Mouse (Mus musculus): ENCODE data around the gene Cacna1g.

Gene Cacna1g

DNA sequence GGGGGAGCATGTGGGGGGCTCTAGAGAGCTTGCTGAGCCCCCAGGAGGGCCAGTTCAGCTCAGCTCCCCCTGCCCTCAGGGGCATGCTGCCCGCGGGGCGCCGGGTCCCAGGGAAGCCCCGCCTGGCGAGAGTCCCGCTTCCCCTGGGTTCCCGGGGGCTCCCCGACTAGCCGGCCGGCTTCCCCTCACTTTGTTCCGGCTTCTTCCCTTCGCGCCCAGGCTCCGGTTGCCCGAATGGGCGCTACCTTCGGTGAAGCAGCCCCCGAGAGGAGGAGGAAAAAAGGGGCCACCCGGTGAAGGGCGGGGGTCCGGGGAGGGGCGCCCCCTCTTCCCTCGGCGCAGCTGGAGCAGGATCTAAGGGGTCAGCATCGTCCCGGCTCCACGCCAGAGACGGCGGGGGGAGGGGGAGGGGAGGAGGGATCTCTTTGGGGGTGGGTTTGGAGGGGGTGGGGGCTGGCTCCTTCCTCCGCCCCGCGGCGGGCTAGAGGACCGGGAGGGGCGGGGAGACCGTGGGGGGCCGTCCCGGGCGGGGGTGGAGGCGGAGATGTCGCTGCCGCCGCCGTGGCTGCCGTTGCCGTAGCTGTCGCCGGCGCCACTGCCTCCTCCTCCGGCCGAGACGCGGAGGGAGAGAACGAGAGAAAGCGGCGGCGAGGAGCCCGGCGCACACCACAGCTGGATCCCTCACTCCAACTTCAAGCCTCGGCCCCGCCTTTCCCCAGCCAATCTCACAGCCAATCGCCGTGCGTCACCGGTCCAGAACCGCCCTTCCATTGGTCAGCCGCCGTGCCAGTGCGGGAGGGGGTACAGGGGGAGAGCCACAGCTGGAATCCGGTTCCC lies at the start of gene Cacna1g:
Cacna1g (minus strand) TSS at position 492 of the 837 bp plus-strand sequence.
- CTCF ChIA-PET = no interaction called here

DNA sequence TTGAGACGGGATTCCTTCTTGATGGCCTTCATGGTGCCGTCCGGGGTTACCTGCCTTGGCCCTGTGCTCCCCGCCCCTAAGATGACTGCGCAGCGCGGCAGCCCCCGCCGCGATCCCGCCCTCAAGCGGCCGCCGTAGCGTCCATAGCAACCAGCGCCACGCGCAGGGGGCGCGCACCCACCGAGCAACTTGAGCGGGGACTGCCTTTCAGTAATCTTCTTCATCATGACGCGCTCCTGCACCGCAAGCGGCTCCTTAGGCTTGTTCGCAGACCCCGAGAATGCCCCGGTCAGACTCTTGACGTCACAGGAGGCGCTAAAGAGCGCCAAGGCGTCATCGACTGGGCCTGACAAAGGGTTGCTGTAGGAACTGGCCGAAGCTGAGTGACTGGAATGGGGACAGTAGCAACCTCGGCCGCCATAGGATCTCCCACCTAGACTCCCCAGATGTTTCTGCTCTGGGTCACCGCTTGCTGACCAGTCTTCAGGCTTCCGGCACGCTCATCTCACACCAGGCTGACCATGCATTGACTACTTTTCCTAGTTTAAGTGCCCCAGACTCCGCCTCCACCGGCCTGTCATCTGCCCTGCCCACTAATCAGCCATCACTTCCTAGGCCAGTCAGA lies 47.3 kb upstream of the Cacna1g start, which contains the start of gene Mycbpap:
Mycbpap (minus strand) TSS at position 524 of the 625 bp plus-strand sequence.
- CTCF ChIA-PET = no interaction called here

DNA sequence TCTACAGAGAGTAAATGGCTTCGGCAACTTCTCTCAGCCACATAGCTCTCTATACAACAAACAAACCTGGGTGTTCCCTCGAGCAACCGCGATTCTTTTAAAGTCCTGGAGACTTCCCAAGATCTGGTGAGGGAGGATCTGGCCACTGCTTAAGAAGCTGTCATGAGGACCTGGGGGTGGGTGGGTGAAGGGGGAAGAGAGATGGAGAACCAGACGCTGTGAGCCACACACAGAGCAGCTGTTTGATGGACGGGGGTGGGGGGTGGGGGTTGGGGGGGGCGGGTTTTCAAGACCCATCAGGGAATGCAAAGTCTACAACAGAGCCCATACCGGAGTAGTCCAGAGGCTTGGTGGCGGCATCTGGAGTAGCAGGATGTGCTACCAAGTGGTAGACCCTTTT lies 39.5 kb upstream of the Cacna1g start:
- CTCF ChIA-PET = no interaction called here

DNA sequence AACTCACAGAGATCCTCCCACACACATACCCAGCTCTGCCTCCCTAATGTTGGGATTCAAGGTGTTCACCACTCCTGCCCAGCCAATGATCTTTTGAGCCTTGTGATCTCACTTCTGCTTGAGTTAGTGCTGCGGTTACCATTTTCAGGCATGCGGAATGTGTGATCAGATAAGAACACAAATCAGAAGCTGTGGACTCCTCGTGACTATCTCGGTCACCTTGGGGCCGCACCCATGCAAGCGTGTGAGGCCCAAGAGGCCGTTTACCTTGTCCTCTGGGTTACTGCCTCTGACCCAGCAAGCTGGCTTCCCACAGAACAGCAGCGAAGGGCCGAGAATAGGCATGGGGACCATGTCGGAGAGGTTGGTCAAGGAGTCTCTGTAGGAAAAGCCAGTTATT lies 35.0 kb upstream of the Cacna1g start:
- CTCF ChIA-PET = no interaction called here

DNA sequence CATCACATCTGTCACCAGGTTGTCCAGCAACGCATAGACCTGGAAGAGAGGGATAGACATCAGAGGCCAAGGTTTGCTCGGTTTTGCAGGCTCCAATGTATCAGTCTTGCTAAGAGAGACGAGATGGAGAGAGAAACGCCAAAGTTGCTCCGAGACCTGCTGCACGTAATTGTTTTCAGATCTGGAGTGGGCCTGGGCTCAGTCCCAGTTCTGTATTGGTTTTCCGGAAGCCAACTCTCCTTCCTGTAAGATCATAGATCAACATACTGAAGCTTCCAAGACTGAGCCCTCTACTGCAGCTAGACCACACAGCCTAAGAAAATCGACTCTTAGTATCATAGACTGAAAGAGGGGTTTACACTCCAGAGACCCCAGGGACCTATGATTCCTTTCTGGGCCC lies 27.5 kb upstream of the Cacna1g start:
- CTCF ChIA-PET = no interaction called here

DNA sequence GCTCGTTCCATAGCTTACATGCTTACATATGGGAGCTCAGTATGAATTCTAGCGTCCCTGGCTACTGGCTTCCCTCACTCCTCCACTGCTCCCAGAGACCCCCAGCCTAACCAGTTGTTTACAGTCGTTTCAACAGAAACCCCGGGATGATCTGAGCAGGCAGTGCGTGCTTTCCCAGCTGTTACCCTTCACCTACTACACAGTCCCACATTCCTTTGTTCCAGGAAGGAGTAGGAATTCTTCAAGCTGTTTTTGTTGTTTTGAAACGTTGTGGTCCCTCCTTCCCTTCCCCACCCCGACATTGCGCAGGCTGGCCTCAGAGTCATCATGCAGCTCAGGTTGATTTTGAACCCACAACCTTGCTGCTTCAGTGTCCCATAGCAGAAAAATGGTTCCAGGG lies 26.4 kb upstream of the Cacna1g start:
- CTCF ChIA-PET = no interaction called here

DNA sequence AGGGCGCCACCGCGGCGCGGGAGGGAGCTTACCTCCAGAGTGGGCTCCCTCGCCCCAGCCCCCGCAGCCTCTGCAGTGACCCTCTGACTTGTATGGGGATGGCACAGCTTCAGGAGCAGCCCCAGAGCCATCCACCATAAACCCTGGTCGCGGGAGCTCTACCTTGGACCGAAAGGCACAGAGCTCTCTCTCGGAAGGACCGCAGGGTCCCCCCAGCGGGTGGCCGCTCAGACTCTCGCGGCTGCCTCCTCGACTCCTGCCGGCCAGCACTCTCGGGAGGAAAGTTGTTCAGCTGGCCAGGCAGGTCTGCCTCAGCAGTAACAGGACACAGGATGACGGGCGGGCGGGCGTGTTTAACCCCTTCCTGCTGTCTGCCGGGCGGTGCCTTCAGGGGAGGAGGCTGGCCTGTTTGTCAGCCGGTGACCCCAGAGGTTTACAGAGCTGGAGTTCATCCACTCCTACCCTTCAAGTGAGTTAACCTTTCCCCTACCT lies 25.7 kb upstream of the Cacna1g start, which contains the start of gene Epn3:
Epn3 (minus strand) TSS at position 314 of the 492 bp plus-strand sequence.
- CTCF ChIA-PET = no interaction called here

DNA sequence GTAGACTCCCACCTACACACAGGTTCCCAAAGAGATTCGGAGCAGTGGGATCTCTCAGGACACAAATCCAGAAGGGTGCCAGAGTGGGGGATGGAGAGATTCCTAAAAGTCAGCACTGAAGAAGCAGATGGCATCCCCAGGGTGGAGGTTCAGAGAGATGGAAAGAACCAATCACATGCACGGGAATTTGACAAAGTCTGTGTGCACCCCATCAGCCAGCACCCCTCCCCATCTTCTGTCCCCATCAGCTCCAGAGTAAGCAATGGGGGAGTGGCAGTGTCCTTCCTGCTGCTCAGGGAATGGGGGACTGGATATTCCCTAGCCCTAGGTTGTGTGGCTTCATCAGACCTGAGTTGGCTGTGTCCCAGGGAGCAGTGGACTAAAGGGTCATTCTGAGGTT lies 25.0 kb upstream of the Cacna1g start:
- CTCF ChIA-PET = no interaction called here

DNA sequence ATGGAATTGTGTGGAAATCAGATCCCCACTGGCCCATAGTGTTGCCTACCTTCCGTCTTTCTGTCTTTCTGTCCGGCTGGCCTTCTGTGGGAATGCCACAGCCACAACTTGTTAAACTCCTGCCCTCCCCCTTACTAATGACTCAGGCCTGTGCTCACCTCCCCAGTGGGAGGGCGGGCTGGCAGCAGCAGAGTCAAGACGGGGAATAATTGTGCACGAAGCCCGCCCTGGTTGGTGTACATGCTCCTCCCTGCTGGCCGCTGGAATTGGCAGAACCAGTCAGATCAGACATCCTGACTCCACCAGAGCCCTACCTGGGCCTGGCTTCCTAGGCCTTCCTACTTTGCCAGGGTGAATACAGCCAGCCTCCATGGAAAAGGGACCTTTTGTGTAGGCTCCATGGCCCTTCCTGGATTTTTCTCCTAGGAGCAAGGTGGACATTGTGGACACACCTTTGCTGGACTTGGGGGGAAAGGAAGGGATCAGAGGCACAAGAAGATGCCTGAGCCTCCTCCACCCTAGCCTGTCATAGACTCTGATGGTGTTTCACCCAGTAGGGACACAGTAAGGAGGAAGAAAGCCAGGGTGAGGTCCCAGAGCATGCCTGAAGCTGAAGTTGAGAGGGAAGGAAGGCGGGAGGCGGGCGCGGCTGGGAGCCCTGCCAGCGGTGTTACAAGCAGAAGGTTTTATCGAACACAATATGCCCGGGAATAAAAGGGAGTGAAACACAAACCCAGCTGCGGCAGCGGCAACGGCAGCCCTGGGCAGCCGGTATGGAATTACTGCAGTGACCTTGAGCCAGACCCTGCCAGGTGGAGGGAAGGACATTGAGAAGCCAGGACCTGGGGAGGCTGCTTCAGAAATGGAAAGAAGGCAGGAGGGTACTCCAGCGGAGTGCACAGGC lies 24.3 kb upstream of the Cacna1g start:
- CTCF ChIA-PET = no interaction called here

DNA sequence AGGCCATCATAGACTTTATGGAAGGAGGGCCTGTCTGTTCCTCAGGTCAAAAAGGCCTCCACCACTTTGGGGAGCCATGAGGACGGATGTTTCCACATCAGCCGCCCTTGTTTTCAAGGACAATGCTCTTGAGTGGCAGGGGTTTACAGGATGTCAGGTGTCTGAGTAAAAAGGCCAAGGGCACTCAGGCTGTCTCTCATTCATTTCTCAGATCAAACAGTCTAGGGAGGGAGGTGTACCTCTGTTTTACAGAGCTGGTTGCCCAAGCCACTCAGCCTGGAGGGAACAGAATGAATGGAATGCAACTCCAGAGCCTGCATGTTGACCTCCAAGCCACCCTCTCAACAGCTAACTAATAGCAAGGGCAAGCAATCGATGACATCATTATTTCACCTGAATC lies 21.4 kb upstream of the Cacna1g start:
- CTCF ChIA-PET = no interaction called here

DNA sequence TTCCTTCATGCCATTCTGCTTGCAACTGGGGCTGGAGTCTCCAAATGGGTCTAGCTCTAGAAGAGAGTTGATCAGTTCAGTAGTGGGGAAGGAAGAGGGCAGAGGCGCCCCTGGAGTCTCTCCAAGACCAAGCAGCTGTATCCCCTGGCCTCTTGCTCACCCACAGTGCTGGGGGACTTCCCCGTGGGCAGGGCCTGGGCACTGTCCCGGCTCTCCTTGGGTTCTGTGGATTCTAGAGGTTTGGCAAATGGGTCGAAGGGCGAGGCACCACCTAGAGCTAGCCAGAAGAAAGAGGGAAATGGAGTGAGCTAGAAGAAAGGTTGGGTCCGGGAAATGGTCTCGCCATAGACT lies 17.7 kb upstream of the Cacna1g start:
- CTCF ChIA-PET = interaction anchor here (0.5 kb wide), 1 partner anchor 108 kb away, joined by 3 read pairs; no protein-coding TSS in a partner anchor

DNA sequence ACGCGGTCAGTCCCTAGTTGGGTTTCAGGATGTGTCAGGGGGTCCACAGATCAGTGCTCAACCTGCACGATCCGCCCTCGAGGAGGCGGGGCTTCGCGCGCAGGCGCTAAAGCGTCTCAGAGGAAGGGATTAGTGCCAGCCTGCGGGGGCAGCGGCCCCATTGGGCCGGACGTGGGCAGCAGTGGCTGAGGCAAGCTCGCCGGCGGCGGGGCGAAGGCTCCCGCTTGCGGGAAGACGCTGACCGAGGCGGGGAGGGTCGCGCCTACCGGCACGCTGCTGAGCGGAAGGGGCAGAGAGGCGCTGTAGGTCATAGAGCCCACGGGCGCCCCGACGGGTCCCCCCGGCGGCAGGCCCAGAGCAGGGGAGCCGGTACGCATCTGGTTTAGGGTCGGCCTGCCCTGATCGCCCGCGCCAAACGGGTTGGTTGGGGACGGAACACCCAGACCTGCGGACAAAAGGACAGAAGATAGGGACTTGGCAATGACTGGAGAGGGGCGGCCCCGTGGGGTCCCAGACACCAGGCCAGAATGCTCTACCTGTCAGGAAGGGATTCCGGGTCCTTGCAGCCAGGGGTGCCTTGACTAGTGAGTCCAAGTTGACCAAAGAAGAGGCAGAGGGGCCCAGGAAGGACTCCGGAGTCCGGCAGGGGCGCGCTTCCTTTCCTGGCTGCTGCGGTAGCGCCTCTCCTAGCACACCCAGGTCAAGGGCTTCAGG lies 17.2 kb upstream of the Cacna1g start:
- CTCF ChIA-PET = interaction anchor here (0.5 kb wide), 1 partner anchor 108 kb away, joined by 3 read pairs; no protein-coding TSS in a partner anchor

DNA sequence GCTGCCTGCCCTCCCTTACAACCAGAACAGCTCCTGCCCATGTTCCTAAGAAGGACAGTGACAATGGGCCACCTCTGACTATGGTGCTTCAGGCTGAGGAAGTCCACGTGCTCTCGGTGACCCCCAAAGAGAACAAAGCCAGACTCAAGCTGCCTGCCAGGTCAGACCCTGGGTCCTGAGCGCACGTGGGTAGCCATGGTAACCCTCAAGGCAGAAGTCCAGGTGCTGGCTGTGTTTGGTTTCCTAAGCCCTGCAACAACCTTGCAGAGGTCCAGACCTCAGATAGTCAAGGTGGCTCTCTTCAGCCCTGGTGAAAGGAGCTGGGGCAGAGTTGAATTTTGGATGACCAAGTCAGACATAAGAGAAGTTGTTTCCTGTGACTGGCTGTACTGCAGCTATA lies 15.7 kb upstream of the Cacna1g start:
- CTCF ChIA-PET = no interaction called here

DNA sequence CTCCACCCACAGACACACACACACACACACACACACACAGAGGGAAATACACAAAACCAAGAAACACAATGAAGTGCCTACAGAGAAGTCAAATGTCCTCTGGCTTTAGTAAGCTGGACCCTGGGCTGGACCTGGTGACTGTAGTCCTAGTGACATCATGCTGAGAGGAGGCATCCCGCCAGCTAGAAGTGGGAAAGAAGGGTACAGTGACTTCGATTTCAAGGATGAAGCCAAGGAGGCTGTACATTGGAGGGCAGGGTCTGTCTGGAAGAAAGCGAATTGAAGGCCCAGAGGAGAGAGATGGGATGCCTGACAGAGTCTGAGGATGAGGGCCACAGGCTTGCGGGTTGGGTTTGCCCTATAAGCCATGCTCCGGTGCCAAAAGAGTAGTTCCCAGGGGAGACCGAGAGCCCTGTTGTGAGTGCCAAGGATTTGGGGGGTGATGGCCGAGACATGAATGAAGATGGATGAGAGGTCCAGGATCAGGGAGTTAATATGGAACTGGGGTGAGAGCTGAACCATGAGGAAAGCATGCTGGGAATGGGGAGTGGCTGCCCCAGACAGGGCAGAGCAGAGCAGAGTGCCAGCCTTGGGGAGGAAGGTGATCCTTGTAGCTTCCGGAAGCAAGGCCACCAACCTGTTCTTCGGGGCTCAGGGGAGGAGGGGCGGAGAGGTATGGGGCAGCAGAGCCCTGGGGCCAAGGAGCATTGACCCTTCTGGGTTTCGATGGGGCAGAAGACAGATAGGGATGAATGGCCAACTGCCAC lies 15.0 kb upstream of the Cacna1g start:
- CTCF ChIA-PET = no interaction called here

DNA sequence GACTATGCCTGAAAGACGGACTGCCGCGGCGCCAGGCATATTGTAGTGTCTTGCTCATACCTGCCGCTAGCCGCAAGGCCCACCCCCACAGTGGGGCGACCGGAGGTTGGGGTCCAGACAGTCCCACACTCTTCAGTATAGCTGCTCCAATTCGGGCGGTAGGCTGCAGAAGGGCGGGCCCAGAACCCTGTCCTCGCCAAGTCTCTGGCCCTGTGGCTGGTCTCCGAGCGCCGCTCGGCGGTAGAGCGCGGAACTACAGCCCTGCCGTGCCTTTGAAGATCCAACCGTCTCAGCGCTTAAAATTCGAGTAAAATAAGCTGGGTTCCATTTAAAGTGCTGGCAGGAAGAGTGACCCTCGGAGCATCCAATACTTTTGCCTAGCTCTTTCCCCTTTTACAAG lies 12.0 kb upstream of the Cacna1g start, which contains the start of gene Spata20:
Spata20 (minus strand) TSS at position 179 of the 400 bp plus-strand sequence.
- CTCF ChIA-PET = interaction anchor here (0.7 to 1.1 kb wide), 2 partner anchors 249 to 629 kb away, joined by 3 read pairs; no protein-coding TSS in a partner anchor

DNA sequence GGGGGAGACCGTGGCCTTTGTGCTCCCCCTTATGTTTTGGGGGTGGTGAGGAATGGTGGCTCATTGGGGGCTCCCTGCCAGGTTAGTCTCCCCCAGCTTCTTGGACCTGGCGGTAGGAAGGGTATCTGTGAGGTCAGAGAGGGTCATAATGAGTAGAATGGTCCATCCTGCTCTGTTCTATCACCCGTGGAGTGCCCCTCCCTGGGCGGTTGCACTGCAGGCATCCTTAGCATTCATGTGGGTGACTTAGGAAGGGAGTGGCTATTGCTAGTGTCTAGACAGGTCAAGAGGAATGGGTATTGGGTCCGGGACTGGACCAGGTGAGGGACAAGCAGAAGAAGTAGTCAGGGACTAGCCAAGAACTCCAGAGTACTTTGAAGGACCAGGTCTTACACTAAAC lies 11.2 kb upstream of the Cacna1g start:
- CTCF ChIA-PET = interaction anchor here (0.7 kb wide), 1 partner anchor 249 kb away, joined by 3 read pairs; no protein-coding TSS in a partner anchor

DNA sequence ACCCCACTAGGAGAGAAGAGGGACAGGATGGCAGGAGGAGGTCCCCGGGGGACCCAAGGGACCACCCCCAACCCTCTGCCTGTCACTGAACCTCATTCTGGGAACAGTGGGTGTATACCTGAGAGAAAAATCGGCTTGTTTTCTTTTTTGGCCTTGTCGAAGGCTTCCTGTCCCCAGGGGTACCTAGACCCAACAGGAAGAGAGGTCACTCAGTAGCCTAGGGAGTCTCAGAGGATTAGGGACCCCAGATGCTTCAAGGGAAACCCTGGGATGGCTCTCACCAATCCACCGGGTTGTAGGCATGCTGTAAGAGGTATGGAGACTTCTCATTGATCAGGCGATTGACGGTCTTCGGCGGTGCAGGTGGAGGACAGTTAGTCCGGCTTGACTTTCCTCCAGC lies 10.6 kb upstream of the Cacna1g start:
- CTCF ChIA-PET = no interaction called here

DNA sequence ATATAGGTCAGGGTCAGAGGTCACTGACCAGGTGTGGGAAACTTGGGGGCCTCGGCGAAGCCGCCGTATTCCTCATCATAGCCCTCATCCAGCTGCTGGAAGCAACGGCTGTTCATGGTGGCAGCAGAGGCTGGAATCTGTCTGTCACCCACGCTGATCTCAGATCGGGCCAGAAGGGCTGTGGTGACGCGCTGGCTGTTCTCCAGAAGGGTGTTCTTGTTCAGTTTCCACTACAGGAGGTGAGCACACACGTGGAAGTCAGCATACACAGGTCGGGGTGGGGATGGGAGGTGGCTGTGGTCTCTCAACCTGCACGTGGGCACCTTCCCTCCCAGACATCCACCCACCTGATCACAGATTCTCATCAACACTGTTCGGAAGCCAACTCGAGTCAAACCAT lies 9.9 kb upstream of the Cacna1g start:
- CTCF ChIA-PET = no interaction called here

DNA sequence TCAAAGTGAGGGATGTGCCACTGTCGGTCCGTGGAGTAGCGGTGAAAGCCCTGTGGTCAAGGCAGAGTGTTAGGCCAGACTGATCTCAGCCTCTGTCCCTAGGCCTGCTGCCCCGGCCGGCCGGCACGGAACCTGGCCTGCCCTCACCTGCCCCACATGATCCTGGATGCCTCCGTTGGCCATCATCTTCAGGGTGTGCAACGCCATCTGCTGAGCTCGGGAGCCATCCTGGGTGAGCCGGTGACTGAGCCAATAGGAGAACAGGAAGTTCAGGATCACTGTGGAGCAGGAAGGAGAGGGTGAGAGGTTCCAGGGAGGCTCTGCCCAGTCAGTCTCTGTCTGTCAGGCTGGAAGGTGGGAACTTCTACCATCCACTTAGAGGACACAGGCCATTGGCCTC lies 9.4 kb upstream of the Cacna1g start:
- CTCF ChIA-PET = no interaction called here

DNA sequence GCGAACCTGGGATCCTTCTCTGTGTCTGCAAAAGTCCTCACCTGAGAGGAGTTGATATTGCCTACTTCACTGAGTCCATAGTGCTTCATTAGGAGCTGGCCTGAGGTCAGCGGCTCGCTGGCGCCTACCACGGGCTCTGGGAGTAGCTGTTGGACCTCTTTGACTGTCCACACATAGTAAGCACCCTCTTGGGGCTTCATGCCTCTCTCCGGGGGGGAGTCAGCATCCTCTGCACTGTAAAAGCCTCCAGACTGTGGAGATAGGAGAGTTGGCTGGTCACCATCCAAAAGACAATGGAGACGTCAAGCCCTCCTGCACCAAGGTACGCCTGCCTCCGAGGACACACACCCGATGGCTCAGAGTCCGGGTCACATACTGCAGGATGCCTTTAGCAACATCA lies 8.7 kb upstream of the Cacna1g start:
- CTCF ChIA-PET = no interaction called here

DNA sequence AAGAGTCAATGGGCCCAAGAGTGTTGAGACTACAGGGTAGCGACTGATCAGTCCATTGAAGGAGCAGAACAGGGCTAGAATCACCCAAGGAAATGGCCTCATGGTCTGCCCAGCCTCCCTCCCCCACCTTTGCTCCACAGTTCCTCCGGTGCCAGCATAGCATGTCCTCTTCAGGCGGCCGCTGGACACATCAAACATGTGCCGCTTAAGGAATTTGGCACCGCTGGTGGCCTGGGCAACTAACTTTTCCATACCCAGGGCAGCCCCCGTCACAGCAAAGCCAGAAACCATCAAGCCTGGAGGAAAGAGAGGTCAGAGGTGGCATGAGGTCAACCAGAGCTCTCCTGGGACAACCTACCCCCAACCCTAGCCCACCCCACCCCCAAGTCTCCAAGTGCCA lies 8.0 kb upstream of the Cacna1g start:
- CTCF ChIA-PET = no interaction called here
